Mouse (Mus musculus) forebrain, embryonic 10.5 days (tissue): Measurements from ENCODE around the gene Lmo1. TPM values are rescaled to one million over a fixed set of nuclear protein-coding genes. Genes with fewer than 3 reads are reported as not detected.

Experiments
- DNase-seq: peaks from one replicate; pipeline ENCODE4 v3.0.0-alpha.2; 2017; ENCODE audit warnings: low spot score; ENCODE audit errors: extremely low spot score
- H3K27ac ChIP-seq: fragments of 300-500 bp; sonication (generic); 2 replicates; pipeline ENCODE4 v1.5.1; 2016; ENCODE audit warnings: mild to moderate bottlenecking
- H3K27me3 ChIP-seq: fragments of 300-500 bp; sonication (generic); 2 replicates; pipeline ENCODE4 v1.6.1; 2016; ENCODE audit warnings: mild to moderate bottlenecking; ENCODE audit not compliant: poor library complexity, severe bottlenecking
- H3K36me3 ChIP-seq: fragments of 300-500 bp; sonication (generic); replicated peaks from 2 replicates; pipeline ENCODE4 v1.6.1; 2016; ENCODE audit warnings: mild to moderate bottlenecking, moderate library complexity
- H3K4me1 ChIP-seq: fragments of 300-500 bp; sonication (generic); 2 replicates; pipeline ENCODE4 v1.6.1; 2016
- H3K4me3 ChIP-seq: fragments of 300-500 bp; sonication (generic); 2 replicates; pipeline ENCODE4 v1.5.1; 2016; ENCODE audit warnings: mild to moderate bottlenecking, moderate library complexity
- H3K9me3 ChIP-seq: fragments of 300-500 bp; sonication (generic); 2 replicates; pipeline ENCODE4 v1.6.1; 2016; ENCODE audit warnings: mild to moderate bottlenecking, moderate library complexity
- WGBS: fragments of 180-500 bp; shearing (Covaris S2); methylation state at CpG from one replicate; pipeline ENCODE4 v1.1.7; 2016; 5-methylcytosine and 5-hydroxymethylcytosine counted together
- polyA plus RNA-seq: library from polyadenylated mRNA; unstranded; fragments of >200 nt; fragmentation: Nextera tagmentation; extraction: Ambion mirVana; gene quantifications from 2 replicates; pipeline ENCODE4 v1.2.1, GENCODE M21; 2016

Gene Lmo1
- polyA plus RNA-seq, 1 experiment from 2014 or later: 21.9 TPM

GRCm38 (mm10) chr7:109169505-109170440 is 5.2 kb downstream of the Lmo1 start:
- Histone ChIP-seq H3K27ac (peak overlapping the region; percentile 85), H3K27me3 (peaks cover 100% of the 10 kb centered on the region), H3K4me1 (peaks cover 92% of the 10 kb centered on the region), H3K36me3 (peaks cover 15% of the 10 kb centered on the region), H3K4me3 (peak overlapping the region; percentile 65), H3K9me3 (peaks cover 9% of the 10 kb centered on the region)
- under 1% methylated on average over 72 of the region's 72 CpGs for WGBS
- peak; percentile 63 for DNase-seq

GRCm38 (mm10) chr7:109168716-109169115 is 6.3 kb downstream of the Lmo1 start:
- peaks cover 100% of the 10 kb centered on the region for H3K27me3 ChIP-seq
- peaks cover 15% of the 10 kb centered on the region for H3K36me3 ChIP-seq
- H3K27ac ChIP-seq: no peak overlapping the region

DNA sequence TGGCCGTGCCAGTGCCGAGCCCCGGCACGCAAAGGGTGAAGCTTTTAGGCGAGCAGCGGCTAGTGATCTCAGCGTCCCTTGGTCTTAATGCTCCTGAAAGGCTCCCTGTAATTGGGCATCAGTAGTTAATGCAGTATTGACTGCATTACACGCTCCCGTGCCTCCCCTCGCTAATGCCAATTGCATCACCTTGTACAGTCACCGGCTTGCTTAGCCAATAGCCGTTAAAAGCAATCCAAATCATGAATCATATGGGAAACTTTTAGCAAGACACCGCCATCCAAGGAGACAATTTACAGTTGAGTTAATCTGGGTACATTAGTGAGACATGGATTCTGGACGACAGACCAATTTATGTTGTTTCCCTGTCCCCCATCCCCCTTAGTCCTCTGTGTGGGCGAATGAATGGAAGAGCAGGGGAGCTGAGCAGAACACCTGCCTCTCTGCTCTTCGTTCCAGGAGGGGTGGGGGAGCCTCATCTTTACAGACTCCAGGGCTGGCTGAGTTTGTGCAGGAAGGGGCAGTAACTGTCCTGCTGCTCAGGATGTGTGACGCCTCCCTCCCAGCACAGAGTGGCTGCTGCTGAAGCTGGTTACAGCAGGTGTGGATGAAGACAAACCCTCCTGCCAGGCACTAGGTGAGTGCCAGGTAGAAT is 8.9 kb downstream of the Lmo1 start:
- Histone ChIP-seq H3K27me3 (peaks cover 97% of the 10 kb centered on the region), H3K27ac (peak overlapping the region; percentile 56; the same call in 1 of the 2 replicates), H3K9me3 (peaks cover 9% of the 10 kb centered on the region), H3K36me3 (peaks cover 15% of the 10 kb centered on the region), H3K4me1 (peaks cover 58% of the 10 kb centered on the region), H3K4me3 (peak overlapping the region; percentile 24; the same call in 1 of the 2 replicates)
- DNase-seq: no peak
- 48% methylated on average over 17 of the region's 17 CpGs for WGBS

More at GRCm38 (mm10) chr7:109168716-109169115, 6.3 kb downstream of the Lmo1 start:
- DNase-seq: no peak
- Histone ChIP-seq H3K4me3 (peak overlapping the region; percentile 65; the same call in 1 of the 2 replicates), H3K9me3 (peaks cover 9% of the 10 kb centered on the region), H3K4me1 (peaks cover 82% of the 10 kb centered on the region)
- 94% methylated on average over 7 of the region's 7 CpGs for WGBS

DNA sequence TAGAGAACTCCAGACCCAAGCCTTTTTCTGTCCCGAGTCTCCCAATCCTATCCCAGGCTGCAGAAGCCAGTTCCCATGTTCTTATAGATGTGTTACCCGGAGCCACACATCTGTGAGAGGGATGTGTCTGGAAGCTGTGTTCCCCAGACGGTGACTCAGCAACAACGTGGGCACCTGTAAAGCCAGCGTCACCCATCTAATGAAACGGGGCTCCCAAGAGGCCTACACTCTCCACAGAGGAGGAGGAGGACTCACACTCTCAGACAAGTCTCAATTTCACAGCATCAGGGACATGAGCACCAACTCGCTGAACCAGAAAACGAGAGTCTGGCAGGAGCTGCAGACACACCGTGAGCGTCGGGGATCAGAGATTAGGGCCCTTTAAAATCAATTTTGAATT is 20.7 kb downstream of the Lmo1 start:
- Histone ChIP-seq H3K27ac (0 out of 2 replicates have a peak overlapping the region, but pooled peaks have one; percentile 22), H3K4me1 (peaks cover 37% of the 10 kb centered on the region), H3K4me3 (no peak overlapping the region), H3K27me3 (peaks cover 95% of the 10 kb centered on the region), H3K9me3 (no peaks in the 10 kb centered on the region), H3K36me3 (peaks cover 4% of the 10 kb centered on the region; the same call in 1 of the 2 replicates)
- no peak for DNase-seq
- WGBS: 62% methylated on average over 11 of the region's 11 CpGs

DNA sequence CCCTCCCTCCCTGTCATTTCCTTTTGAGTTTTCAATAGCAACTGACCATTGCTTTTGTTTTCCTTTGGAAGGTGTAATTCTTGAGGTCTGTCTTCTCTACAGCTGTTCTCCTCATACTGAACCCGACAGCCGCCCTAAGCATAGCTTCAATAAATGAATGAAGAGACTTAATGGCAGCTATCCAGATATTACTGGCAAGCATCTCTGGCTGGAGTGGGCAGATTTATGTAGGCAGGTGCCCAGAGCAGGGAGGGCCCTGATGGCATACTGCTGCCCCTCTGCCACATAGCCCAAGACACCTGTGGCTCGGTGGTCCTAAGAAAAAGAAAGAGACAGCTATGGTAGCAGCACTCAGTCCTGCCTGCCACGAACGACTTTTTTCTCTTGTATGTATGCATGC is 21.5 kb downstream of the Lmo1 start:
- Histone ChIP-seq H3K4me3 (no peak overlapping the region), H3K9me3 (no peaks in the 10 kb centered on the region), H3K27me3 (peaks cover 98% of the 10 kb centered on the region), H3K4me1 (peaks cover 37% of the 10 kb centered on the region), H3K36me3 (peaks cover 7% of the 10 kb centered on the region; the same call in 1 of the 2 replicates), H3K27ac (no peak overlapping the region)
- DNase-seq: no peak
- 88% methylated on average over 5 of the region's 5 CpGs for WGBS

GRCm38 (mm10) chr7:109151088-109151487 is 23.9 kb downstream of the Lmo1 start:
- no peak overlapping the region for H3K4me3 ChIP-seq
- peaks cover 37% of the 10 kb centered on the region for H3K4me1 ChIP-seq
- DNase-seq: no peak
- no peak overlapping the region for H3K27ac ChIP-seq
- WGBS: 85% methylated on average over 4 of the region's 4 CpGs
- no peaks in the 10 kb centered on the region for H3K9me3 ChIP-seq
- peaks cover 7% of the 10 kb centered on the region; the same call in 1 of the 2 replicates for H3K36me3 ChIP-seq
- peaks cover 90% of the 10 kb centered on the region for H3K27me3 ChIP-seq

DNA sequence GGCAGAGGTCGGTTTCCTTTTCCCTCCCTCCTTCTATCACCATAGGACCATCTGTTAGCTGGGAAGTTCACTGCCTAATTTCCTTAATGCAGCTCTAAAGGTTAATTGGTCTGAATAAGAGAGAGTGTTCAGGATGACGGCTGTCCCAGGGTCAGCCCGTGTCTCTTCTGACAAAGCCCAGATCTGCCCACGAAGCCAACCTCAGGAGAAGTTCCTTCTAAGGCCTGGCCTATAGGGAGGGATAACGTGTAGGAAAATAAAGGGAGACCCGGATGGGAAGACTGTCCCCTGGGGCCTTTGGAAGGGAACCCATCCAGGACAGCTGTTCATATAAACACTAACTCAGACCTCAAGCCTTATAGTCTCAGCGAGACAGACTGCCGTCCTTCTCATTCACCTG is 29.8 kb downstream of the Lmo1 start:
- Histone ChIP-seq H3K36me3 (peaks cover 23% of the 10 kb centered on the region), H3K27ac (no peak overlapping the region), H3K4me1 (peaks cover 61% of the 10 kb centered on the region), H3K9me3 (no peaks in the 10 kb centered on the region), H3K27me3 (peaks cover 92% of the 10 kb centered on the region), H3K4me3 (no peak overlapping the region)
- WGBS: 56% methylated on average over 8 of the region's 8 CpGs
- DNase-seq: no peak

- DNase-seq: no peak
- no peak overlapping the region for H3K27ac ChIP-seq
- peaks cover 92% of the 10 kb centered on the region for H3K27me3 ChIP-seq
- H3K4me3 ChIP-seq: no peak overlapping the region
- H3K4me1 ChIP-seq: peaks cover 61% of the 10 kb centered on the region
- H3K9me3 ChIP-seq: no peaks in the 10 kb centered on the region
- whole genome bisulfite sequencing: 64% methylated on average over 11 of the region's 11 CpGs
- H3K36me3 ChIP-seq: peaks cover 23% of the 10 kb centered on the region
Observed at GRCm38 (mm10) chr7:109144705-109145104, 30.3 kb downstream of the Lmo1 start.

GRCm38 (mm10) chr7:109142564-109142963 is 32.4 kb downstream of the Lmo1 start:
- Histone ChIP-seq H3K9me3 (no peaks in the 10 kb centered on the region), H3K36me3 (peaks cover 33% of the 10 kb centered on the region), H3K27me3 (peaks cover 98% of the 10 kb centered on the region), H3K4me3 (no peak overlapping the region), H3K27ac (0 out of 2 replicates have a peak overlapping the region, but pooled peaks have one; percentile 62), H3K4me1 (peaks cover 61% of the 10 kb centered on the region)
- no peak for DNase-seq
- 74% methylated on average over 2 of the region's 2 CpGs for WGBS

- peaks cover 41% of the 10 kb centered on the region for H3K36me3 ChIP-seq
- peaks cover 98% of the 10 kb centered on the region for H3K27me3 ChIP-seq
- DNase-seq: no peak
- 27% methylated on average over 3 of the region's 3 CpGs for WGBS
- peaks cover 59% of the 10 kb centered on the region for H3K4me1 ChIP-seq
- H3K9me3 ChIP-seq: no peaks in the 10 kb centered on the region
- H3K4me3 ChIP-seq: no peak overlapping the region
- peak overlapping the region; percentile 62 for H3K27ac ChIP-seq
Observed at GRCm38 (mm10) chr7:109141753-109142152, 33.3 kb downstream of the Lmo1 start.

GRCm38 (mm10) chr7:109141054-109141453 is 34.0 kb downstream of the Lmo1 start:
- DNase-seq: no peak
- Histone ChIP-seq H3K9me3 (no peaks in the 10 kb centered on the region), H3K36me3 (peaks cover 42% of the 10 kb centered on the region), H3K27ac (0 out of 2 replicates have a peak overlapping the region, but pooled peaks have one; percentile 1), H3K4me3 (no peak overlapping the region), H3K4me1 (peaks cover 52% of the 10 kb centered on the region), H3K27me3 (peaks cover 96% of the 10 kb centered on the region)
- 75% methylated on average over 2 of the region's 2 CpGs for WGBS

DNA sequence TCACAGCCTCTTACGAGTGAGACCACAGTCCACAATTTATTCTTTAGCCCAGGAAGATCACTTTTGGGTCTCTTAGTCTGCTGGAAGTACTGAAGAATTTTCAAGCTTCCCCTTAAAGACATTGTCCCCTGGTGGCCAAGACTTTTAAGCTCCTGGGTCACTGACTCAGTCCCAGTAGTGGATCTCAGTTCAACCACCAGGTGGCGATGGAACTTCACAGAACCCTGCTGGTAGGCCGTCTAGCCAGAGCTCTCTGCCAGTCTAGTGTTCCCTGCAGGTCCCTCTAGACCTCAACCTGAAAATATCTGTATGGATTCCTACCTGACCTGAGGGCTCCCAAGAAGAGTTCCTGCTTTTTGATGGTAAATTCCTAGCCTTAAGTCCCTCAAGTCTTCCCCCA is 35.6 kb downstream of the Lmo1 start:
- Histone ChIP-seq H3K36me3 (peaks cover 48% of the 10 kb centered on the region), H3K27me3 (peaks cover 80% of the 10 kb centered on the region), H3K4me1 (peaks cover 35% of the 10 kb centered on the region), H3K4me3 (no peak overlapping the region), H3K27ac (no peak overlapping the region), H3K9me3 (no peaks in the 10 kb centered on the region)
- 19% methylated on average over 3 of the region's 3 CpGs for WGBS
- DNase-seq: peak; percentile 81
